Mouse (Mus musculus): Measurements from ENCODE around the gene Map3k14.

- TF ChIP-seq POLR2A (IDR thresholded peaks at IDR 0.05; ENCODE audit: low read depth, low read length) (no peak), CTCF (IDR thresholded peaks at IDR 0.05; ENCODE audit: extremely low read depth, insufficient read length, insufficient replicate concordance, low read depth, low read length) (no peak)
These were observed 92.8 kb downstream of the Map3k14 start for GRCm38 (mm10) chr11:103174411-103174832.

Measured in small intestine, adult 2 months (tissue).